Mouse (Mus musculus): ENCODE results near the gene Tns1.

- TF ChIP-seq CTCF (IDR thresholded peaks at IDR 0.05; ENCODE audit: borderline replicate concordance, extremely low read depth, insufficient read depth, insufficient read length) (no peak), POLR2A (IDR thresholded peaks at IDR 0.05; ENCODE audit: borderline replicate concordance, extremely low read depth, insufficient read depth, insufficient read length, poor library complexity, severe bottlenecking) (no peak)
Observed at GRCm38 (mm10) chr1:74058771-74059170, 65.5 kb downstream of the Tns1 start.
